Mouse (Mus musculus) hindbrain, embryonic 16.5 days (tissue): Measurements from ENCODE around the gene Trim61. TPM values are rescaled to one million over a fixed set of nuclear protein-coding genes. Genes with fewer than 3 reads are reported as not detected.

Experiments used
- ATAC-seq: fragments of 200-750 bp; cut with Nextera tagmentation; 2 replicates; pipeline ENCODE4 v1.8.0; 2017; ENCODE audit warnings: moderate TSS enrichment, moderate library complexity
- H3K27ac ChIP-seq: fragments of 300-500 bp; sonication (generic); 2 replicates; pipeline ENCODE4 v1.5.1; 2014; ENCODE audit warnings: low read depth, mild to moderate bottlenecking, control low read depth, low read length, moderate library complexity
- H3K27me3 ChIP-seq: fragments of 300-500 bp; sonication (generic); replicated peaks from 2 replicates; pipeline ENCODE4 v1.6.1; 2014; ENCODE audit warnings: low read length; ENCODE audit not compliant: control insufficient read depth, insufficient read depth
- H3K36me3 ChIP-seq: fragments of 300-500 bp; sonication (generic); 2 replicates; pipeline ENCODE4 v1.6.1; 2014; ENCODE audit warnings: mild to moderate bottlenecking, low read length, moderate library complexity, mixed read lengths; ENCODE audit not compliant: control insufficient read depth, insufficient read depth
- H3K4me1 ChIP-seq: fragments of 300-500 bp; sonication (generic); 2 replicates; pipeline ENCODE4 v1.6.1; 2014; ENCODE audit warnings: low read depth, low read length; ENCODE audit not compliant: control insufficient read depth, insufficient read depth
- H3K4me2 ChIP-seq: fragments of 300-500 bp; sonication (generic); 2 replicates; pipeline ENCODE4 v1.6.1; 2014; ENCODE audit warnings: mild to moderate bottlenecking, low read length, control low read depth, moderate library complexity
- H3K4me3 ChIP-seq: fragments of 300-500 bp; sonication (generic); 2 replicates; pipeline ENCODE4 v1.5.1; 2014; ENCODE audit warnings: mild to moderate bottlenecking, low read length, control low read depth, moderate library complexity
- H3K9ac ChIP-seq: fragments of 300-500 bp; sonication (generic); 2 replicates; pipeline ENCODE4 v1.6.1; 2014; ENCODE audit warnings: low read depth, mild to moderate bottlenecking, control low read depth, low read length, moderate library complexity
- H3K9me3 ChIP-seq: fragments of 300-500 bp; sonication (generic); 2 replicates; pipeline ENCODE4 v1.6.1; 2014; ENCODE audit warnings: mild to moderate bottlenecking, low read length, moderate library complexity; ENCODE audit not compliant: control insufficient read depth
- WGBS: fragments of 180-500 bp; shearing (Covaris S2); extraction: QIAGEN DNeasy Blood & Tissue Kit; methylation state at CpG from one replicate; pipeline ENCODE4 v1.1.7; 2014; 5-methylcytosine and 5-hydroxymethylcytosine counted together
- polyA plus RNA-seq: library from polyadenylated mRNA; unstranded; fragments of >200 nt; fragmentation: Nextera tagmentation; extraction: Ambion mirVana; gene quantifications from 2 replicates; pipeline ENCODE4 v1.2.1, GENCODE M21; 2015

The Trim61 gene
- polyA plus RNA-seq = 0.10 TPM in 1 of 2 replicates, not detected in the other

- no peaks in the 10 kb centered on the region for H3K27me3 ChIP-seq
- WGBS = 89% methylated on average over 8 of the region's 8 CpGs
- H3K36me3 ChIP-seq = no peaks in the 10 kb centered on the region
- no peak within 1 kb of the TSS for H3K27ac ChIP-seq
- no peak within 1 kb of the TSS for H3K9ac ChIP-seq
- no peaks in the 10 kb centered on the region for H3K4me1 ChIP-seq
- no peaks in the 10 kb centered on the region for H3K9me3 ChIP-seq
- H3K4me3 ChIP-seq = no peak within 1 kb of the TSS
- no peak within 1 kb of the TSS for H3K4me2 ChIP-seq
- no peak for ATAC-seq
These were observed at the start of gene Trim61, which contains the start of gene Trim60 for GRCm38 (mm10) chr8:65018423-65018822. Gene Trim61 (minus strand): TSS chr8:65018523. Gene Trim60 (minus strand): TSS chr8:65018584.

- no peak overlapping the region for H3K9ac ChIP-seq
- no peaks in the 10 kb centered on the region for H3K9me3 ChIP-seq
- H3K4me1 ChIP-seq = no peaks in the 10 kb centered on the region
- H3K4me3 ChIP-seq = no peak overlapping the region
- no peaks in the 10 kb centered on the region for H3K36me3 ChIP-seq
- 35% methylated on average over 10 of the region's 10 CpGs for WGBS
- H3K4me2 ChIP-seq = no peak overlapping the region
- no peak for ATAC-seq
- no peak overlapping the region for H3K27ac ChIP-seq
- H3K27me3 ChIP-seq = no peaks in the 10 kb centered on the region
These were observed 49.6 kb upstream of the Trim61 start for GRCm38 (mm10) chr8:65067694-65068472.

- Histone ChIP-seq H3K4me2 (no peak overlapping the region), H3K9ac (no peak overlapping the region), H3K9me3 (no peaks in the 10 kb centered on the region), H3K4me3 (no peak overlapping the region), H3K27ac (no peak overlapping the region), H3K4me1 (no peaks in the 10 kb centered on the region), H3K27me3 (no peaks in the 10 kb centered on the region), H3K36me3 (no peaks in the 10 kb centered on the region)
- no peak for ATAC-seq
- WGBS = 96% methylated on average over 4 of the region's 4 CpGs
These were observed 48.7 kb upstream of the Trim61 start for GRCm38 (mm10) chr8:65067031-65067430.

GRCm38 (mm10) chr8:65065622-65066021, 47.3 kb upstream of the Trim61 start:
- Histone ChIP-seq H3K9me3 (no peaks in the 10 kb centered on the region), H3K4me1 (no peaks in the 10 kb centered on the region), H3K27me3 (no peaks in the 10 kb centered on the region), H3K27ac (no peak overlapping the region), H3K9ac (no peak overlapping the region), H3K4me3 (no peak overlapping the region), H3K36me3 (no peaks in the 10 kb centered on the region), H3K4me2 (no peak overlapping the region)
- no peak for ATAC-seq
- 95% methylated on average over 3 of the region's 3 CpGs for WGBS

GRCm38 (mm10) chr8:65064071-65064470, 45.7 kb upstream of the Trim61 start:
- H3K36me3 ChIP-seq = no peaks in the 10 kb centered on the region
- ATAC-seq = no peak
- WGBS = 49% methylated on average over 2 of the region's 2 CpGs
- H3K4me1 ChIP-seq = no peaks in the 10 kb centered on the region
- H3K9me3 ChIP-seq = no peaks in the 10 kb centered on the region
- no peak overlapping the region for H3K27ac ChIP-seq
- no peaks in the 10 kb centered on the region for H3K27me3 ChIP-seq
- H3K4me2 ChIP-seq = no peak overlapping the region
- H3K4me3 ChIP-seq = no peak overlapping the region
- no peak overlapping the region for H3K9ac ChIP-seq

- ATAC-seq = no peak
- no peak overlapping the region for H3K4me2 ChIP-seq
- no peak overlapping the region for H3K4me3 ChIP-seq
- H3K4me1 ChIP-seq = no peaks in the 10 kb centered on the region
- no peak overlapping the region for H3K27ac ChIP-seq
- WGBS = 72% methylated on average over 4 of the region's 4 CpGs
- H3K36me3 ChIP-seq = no peaks in the 10 kb centered on the region
- H3K27me3 ChIP-seq = no peaks in the 10 kb centered on the region
- H3K9ac ChIP-seq = no peak overlapping the region
- no peaks in the 10 kb centered on the region for H3K9me3 ChIP-seq
These were observed 43.9 kb upstream of the Trim61 start for GRCm38 (mm10) chr8:65062195-65062594.

GRCm38 (mm10) chr8:65056722-65057121, 38.4 kb upstream of the Trim61 start:
- no peaks in the 10 kb centered on the region for H3K36me3 ChIP-seq
- no peak overlapping the region for H3K4me2 ChIP-seq
- H3K4me3 ChIP-seq = no peak overlapping the region
- H3K4me1 ChIP-seq = no peaks in the 10 kb centered on the region
- no peaks in the 10 kb centered on the region for H3K9me3 ChIP-seq
- H3K27me3 ChIP-seq = no peaks in the 10 kb centered on the region
- no peak overlapping the region for H3K9ac ChIP-seq
- 88% methylated on average over 4 of the region's 4 CpGs for WGBS
- no peak overlapping the region for H3K27ac ChIP-seq
- ATAC-seq = no peak

GRCm38 (mm10) chr8:65053968-65054367, 35.6 kb upstream of the Trim61 start:
- ATAC-seq = no peak
- Histone ChIP-seq H3K4me3 (no peak overlapping the region), H3K9me3 (no peaks in the 10 kb centered on the region), H3K4me2 (no peak overlapping the region), H3K27ac (no peak overlapping the region), H3K4me1 (no peaks in the 10 kb centered on the region), H3K9ac (no peak overlapping the region), H3K36me3 (no peaks in the 10 kb centered on the region), H3K27me3 (no peaks in the 10 kb centered on the region)
- 63% methylated on average over 5 of the region's 5 CpGs for WGBS

GRCm38 (mm10) chr8:65053554-65053953, 35.2 kb upstream of the Trim61 start:
- Histone ChIP-seq H3K9ac (no peak overlapping the region), H3K27me3 (no peaks in the 10 kb centered on the region), H3K27ac (no peak overlapping the region), H3K36me3 (no peaks in the 10 kb centered on the region), H3K9me3 (no peaks in the 10 kb centered on the region), H3K4me2 (no peak overlapping the region), H3K4me1 (no peaks in the 10 kb centered on the region), H3K4me3 (no peak overlapping the region)
- ATAC-seq = no peak
- WGBS = 87% methylated on average over 3 of the region's 3 CpGs
